Mouse (Mus musculus): ENCODE results near the gene Olfr66. TPM values are rescaled to one million over a fixed set of nuclear protein-coding genes. Genes with fewer than 3 reads are reported as not detected.
A peak's percentile ranks its signal among the peaks of the same experiment; 100 is the strongest.

The Olfr66 gene
- total RNA-seq, 2 experiments from 2014 or later: not detected

- no peak for TF ChIP-seq CTCF (IDR thresholded peaks at IDR 0.05)
- peak; percentile 26 for DNase-seq
- intact Hi-C loops (cut with DNase I): no loop called here
- H3K4me3 ChIP-seq: no peak overlapping the region
- H3K27ac ChIP-seq: no peak overlapping the region
Measured at GRCm38 (mm10) chr7:103860855-103861254, 25.2 kb downstream of the Olfr66 start.

- no peak overlapping the region for H3K27ac ChIP-seq
- no peak overlapping the region for H3K4me3 ChIP-seq
- no peak for DNase-seq
- intact Hi-C loops (cut with DNase I): no loop called here
- no peak for TF ChIP-seq CTCF (IDR thresholded peaks at IDR 0.05)
Measured at GRCm38 (mm10) chr7:103859076-103859475, 27.0 kb downstream of the Olfr66 start.

GRCm38 (mm10) chr7:103854669-103855068 lies 31.4 kb downstream of the Olfr66 start:
- H3K4me3 ChIP-seq: no peak overlapping the region
- no peak overlapping the region for H3K27ac ChIP-seq
- no peak for DNase-seq
- intact Hi-C loops (cut with DNase I): no loop called here
- TF ChIP-seq CTCF (IDR thresholded peaks at IDR 0.05): no peak

GRCm38 (mm10) chr7:103853090-103853489 lies 33.0 kb downstream of the Olfr66 start, which contains the start of gene Hbb-y:
TSS of gene Hbb-y (minus strand) at chr7:103853216.
- no peak within 1 kb of the TSS for H3K27ac ChIP-seq
- no peak within 1 kb of the TSS for H3K4me3 ChIP-seq
- DNase-seq: no peak
- TF ChIP-seq CTCF (IDR thresholded peaks at IDR 0.05): no peak
- intact Hi-C loops (cut with DNase I): no loop called here

GRCm38 (mm10) chr7:103844525-103845325 lies 41.3 kb downstream of the Olfr66 start:
- Histone ChIP-seq H3K27ac (no peak overlapping the region), H3K4me3 (no peak overlapping the region)
- no peak for DNase-seq
- intact Hi-C loops (cut with DNase I): no loop called here
- no peak for TF ChIP-seq CTCF (IDR thresholded peaks at IDR 0.05)

- TF ChIP-seq CTCF (IDR thresholded peaks at IDR 0.05): no peak
- Histone ChIP-seq H3K27ac (no peak within 1 kb of the TSS), H3K4me3 (no peak within 1 kb of the TSS)
- DNase-seq: no peak
- intact Hi-C loops (cut with DNase I): no loop called here
Measured at GRCm38 (mm10) chr7:103843034-103843433, 43.0 kb downstream of the Olfr66 start, which contains the start of gene Hbb-bh1. TSS of gene Hbb-bh1 (minus strand) at chr7:103843164.

- TF ChIP-seq CTCF (IDR thresholded peaks at IDR 0.05): no peak
- H3K4me3 ChIP-seq: no peak within 1 kb of the TSS
- intact Hi-C loops (cut with DNase I): no loop called here
- no peak for DNase-seq
- H3K27ac ChIP-seq: no peak within 1 kb of the TSS
Measured at GRCm38 (mm10) chr7:103840268-103840667, 45.8 kb downstream of the Olfr66 start, which contains the start of gene Hbb-bh2. TSS of gene Hbb-bh2 (minus strand) at chr7:103840520.

Other genes with a start within 250 kb of the Olfr66 start
- not detected for gene Olfr622, start 243.6 kb downstream of the Olfr66 start, total RNA-seq (2021)
- gene Olfr623, start 222.6 kb downstream of the Olfr66 start, total RNA-seq (2021): not detected
- gene Olfr624, start 215.1 kb downstream of the Olfr66 start, total RNA-seq (2021): not detected
- gene Olfr625-ps1, start 203.5 kb downstream of the Olfr66 start, total RNA-seq (2021): not detected
- not detected for gene Olfr243, start 171.6 kb downstream of the Olfr66 start, total RNA-seq (2021)
- not detected for gene Olfr628, start 155.9 kb downstream of the Olfr66 start, total RNA-seq (2021)
- not detected for gene Olfr629, start 141.3 kb downstream of the Olfr66 start, total RNA-seq (2021)
- not detected for gene Olfr630, start 128.9 kb downstream of the Olfr66 start, total RNA-seq (2021)
- not detected for gene Olfr69, start 114.7 kb downstream of the Olfr66 start, total RNA-seq (2021)
- gene Olfr68, start 106.6 kb downstream of the Olfr66 start, total RNA-seq (2021): not detected
- not detected for gene Olfr67, start 94.4 kb downstream of the Olfr66 start, total RNA-seq (2021)
- 10 to 100 TPM; 20.6 to 29.2 TPM for gene Hbb-bt, start 72.3 kb downstream of the Olfr66 start, total RNA-seq (2021)
- gene Hbb-bs, start 58.2 kb downstream of the Olfr66 start, total RNA-seq (2021): 100 to 1,000 TPM; 210 to 301 TPM
- gene Hbb-bh2, start 45.7 kb downstream of the Olfr66 start, total RNA-seq (2021): not detected
- not detected for gene Hbb-bh1, start 43.1 kb downstream of the Olfr66 start, total RNA-seq (2021)
- not detected for gene Hbb-y, start 33.0 kb downstream of the Olfr66 start, total RNA-seq (2021)
- not detected for gene Olfr64, start 8.2 kb upstream of the Olfr66 start, total RNA-seq (2021)
- gene Olfr65, start 17.2 kb upstream of the Olfr66 start, total RNA-seq (2021): not detected
- not detected for gene Olfr631, start 42.6 kb upstream of the Olfr66 start, total RNA-seq (2021)
- not detected for gene Olfr632, start 48.1 kb upstream of the Olfr66 start, total RNA-seq (2021)
- gene Olfr633, start 58.2 kb upstream of the Olfr66 start, total RNA-seq (2021): not detected
- gene Olfr635, start 84.9 kb upstream of the Olfr66 start, total RNA-seq (2021): not detected
- gene Olfr638, start 112.5 kb upstream of the Olfr66 start, total RNA-seq (2021): not detected
- under 1 TPM in 1 of 2 experiments, not detected in 1; 0.03 TPM for gene Olfr639, start 131.1 kb upstream of the Olfr66 start, total RNA-seq (2021)
- gene Olfr640, start 139.3 kb upstream of the Olfr66 start, total RNA-seq (2021): not detected
- not detected for gene Olfr641, start 149.2 kb upstream of the Olfr66 start, total RNA-seq (2021)
- gene Olfr642, start 166.4 kb upstream of the Olfr66 start, total RNA-seq (2021): not detected
- gene 4930516K23Rik, start 175.2 kb upstream of the Olfr66 start, total RNA-seq (2021): not detected
- not detected for gene Olfr644, start 185.6 kb upstream of the Olfr66 start, total RNA-seq (2021)
- not detected for gene Olfr645, start 199.2 kb upstream of the Olfr66 start, total RNA-seq (2021)
- not detected for gene Olfr646, start 218.6 kb upstream of the Olfr66 start, total RNA-seq (2021)
- gene Ubqln5, start 243.6 kb upstream of the Olfr66 start, total RNA-seq (2021): not detected

Measured in gastrocnemius, adult 2 months (tissue).